Mouse (Mus musculus) C2C12 (cell line): ENCODE measurements around the gene Teddm2. TPM values are rescaled to one million over a fixed set of nuclear protein-coding genes. Genes with fewer than 3 reads are reported as not detected.

Experiments
- H3K27me3 ChIP-seq: one replicate; pipeline ENCODE4 v1.6.1; 2011; ENCODE audit not compliant: control insufficient read depth, insufficient read depth, insufficient read length
- H3K36me3 ChIP-seq: one replicate; pipeline ENCODE4 v1.6.1; 2011; ENCODE audit not compliant: control insufficient read depth, insufficient read depth
- H3K4me3 ChIP-seq: one replicate; pipeline ENCODE4 v1.5.1; 2011; ENCODE audit warnings: mild to moderate bottlenecking, control low read depth; ENCODE audit not compliant: poor library complexity, insufficient read depth, severe bottlenecking
- H3K79me2 ChIP-seq: one replicate; pipeline ENCODE4 v1.6.1; 2011; ENCODE audit not compliant: control insufficient read depth, insufficient read depth
- H3K79me3 ChIP-seq: one replicate; pipeline ENCODE4 v1.6.1; 2011; ENCODE audit warnings: low read depth, control low read depth
- H3ac ChIP-seq: one replicate; pipeline ENCODE3; 2011; ENCODE audit warnings: low read depth; ENCODE audit not compliant: control insufficient read depth, insufficient read length
- CEBPB ChIP-seq: IDR thresholded peaks from one replicate; pipeline ENCODE4 v1.6.1; 2011; ENCODE audit warnings: low read depth, mild to moderate bottlenecking, control low read depth, moderate library complexity
- CTCF ChIP-seq: IDR thresholded peaks from one replicate; pipeline ENCODE4 v1.5.1; 2011; ENCODE audit not compliant: control insufficient read depth, insufficient read depth, insufficient read length
- FOSL1 ChIP-seq: IDR thresholded peaks from one replicate; pipeline ENCODE4 v1.8.0; 2011; ENCODE audit warnings: mild to moderate bottlenecking, low read length; ENCODE audit not compliant: poor library complexity, insufficient read depth, severe bottlenecking
- MAX ChIP-seq: IDR thresholded peaks from one replicate; pipeline ENCODE4 v1.6.1; 2011; ENCODE audit warnings: mild to moderate bottlenecking, control low read depth
- MYOD1 ChIP-seq: IDR thresholded peaks from one replicate; pipeline ENCODE4 v1.6.1; 2011; ENCODE audit warnings: low read depth; ENCODE audit not compliant: control insufficient read depth, insufficient read length
- MYOG ChIP-seq: IDR thresholded peaks from one replicate; pipeline ENCODE4 v1.6.1; 2011; ENCODE audit not compliant: control insufficient read depth, insufficient read length; ENCODE audit errors: extremely low read depth
- USF1 ChIP-seq: IDR thresholded peaks from one replicate; pipeline ENCODE4 v1.6.1; 2011; ENCODE audit warnings: low read depth, mild to moderate bottlenecking, control low read depth, moderate library complexity
- polyA plus RNA-seq: library from polyadenylated mRNA; unstranded; fragments of >200 nt; fragmentation: generic; extraction: Trizol; gene quantifications from one replicate; pipeline ENCODE4 v1.2.1, GENCODE M21; 2012; ENCODE audit warnings: missing spikeins

Gene Teddm2
- polyA plus RNA-seq, 1 experiment = 0.06 TPM

GRCm38 (mm10) chr1:153900860-153901730 lies 1.1 kb upstream of the Teddm2 start:
- Histone ChIP-seq H3ac (peak overlapping the region; percentile 75), H3K36me3 (peaks cover 20% of the 10 kb centered on the region), H3K4me3 (peak overlapping the region; percentile 55), H3K79me2 (no peaks in the 10 kb centered on the region), H3K79me3 (no peaks in the 10 kb centered on the region), H3K27me3 (no peaks in the 10 kb centered on the region)
- TF ChIP-seq MAX (no peak), CTCF (no peak), MYOD1 (no peak), FOSL1 (no peak), CEBPB (no peak), USF1 (no peak)

- no peak for TF ChIP-seq MYOG
- TF ChIP-seq USF1 = no peak
- no peak for TF ChIP-seq CTCF
- no peak for TF ChIP-seq CEBPB
- no peak for TF ChIP-seq MYOD1
- no peak for TF ChIP-seq FOSL1
- TF ChIP-seq MAX = no peak
- Histone ChIP-seq H3ac (peak overlapping the region; percentile 75), H3K79me3 (no peaks in the 10 kb centered on the region), H3K36me3 (peaks cover 19% of the 10 kb centered on the region), H3K79me2 (no peaks in the 10 kb centered on the region), H3K27me3 (no peaks in the 10 kb centered on the region), H3K4me3 (peak overlapping the region; percentile 55)
Measured at GRCm38 (mm10) chr1:153900381-153900780, 353 bp upstream of the Teddm2 start.

GRCm38 (mm10) chr1:153898989-153899730 lies 868 bp downstream of the Teddm2 start:
- Histone ChIP-seq H3ac (no peak overlapping the region), H3K79me2 (no peaks in the 10 kb centered on the region), H3K27me3 (peaks cover under 1% of the 10 kb centered on the region), H3K4me3 (peak overlapping the region; percentile 18), H3K79me3 (no peaks in the 10 kb centered on the region), H3K36me3 (peaks cover 9% of the 10 kb centered on the region)
- TF ChIP-seq MAX = no peak
- TF ChIP-seq USF1 = no peak

- TF ChIP-seq MAX (no peak), MYOD1 (no peak), CTCF (no peak), CEBPB (no peak), MYOG (no peak), FOSL1 (no peak), USF1 (no peak)
- Histone ChIP-seq H3K4me3 (no peak overlapping the region), H3K79me3 (no peaks in the 10 kb centered on the region), H3K36me3 (no peaks in the 10 kb centered on the region), H3K27me3 (peaks cover 6% of the 10 kb centered on the region), H3K79me2 (no peaks in the 10 kb centered on the region), H3ac (no peak overlapping the region)
Measured at GRCm38 (mm10) chr1:153897196-153897595, 2.8 kb downstream of the Teddm2 start.

GRCm38 (mm10) chr1:153894979-153895378 lies 5.0 kb downstream of the Teddm2 start:
- Histone ChIP-seq H3K79me3 (no peaks in the 10 kb centered on the region), H3K79me2 (no peaks in the 10 kb centered on the region), H3K36me3 (no peaks in the 10 kb centered on the region), H3K4me3 (no peak overlapping the region), H3K27me3 (peaks cover 16% of the 10 kb centered on the region), H3ac (no peak overlapping the region)
- no peak for TF ChIP-seq CEBPB
- TF ChIP-seq USF1 = no peak
- TF ChIP-seq FOSL1 = no peak
- TF ChIP-seq MYOD1 = no peak
- no peak for TF ChIP-seq CTCF
- no peak for TF ChIP-seq MYOG
- TF ChIP-seq MAX = no peak
